Mouse (Mus musculus): ENCODE data around the gene Spaca7. TPM values are rescaled to one million over a fixed set of nuclear protein-coding genes. Genes with fewer than 3 reads are reported as not detected.
"Not testable (repeated sequence)": the region's sequence is repeated elsewhere in the genome, so short reads cannot be mapped to it uniquely, and the experiment has no call there.

The Spaca7 gene
- total RNA-seq, 2 experiments from 2014 or later: not detected

GRCm38 (mm10) chr8:12608810-12609209 is 36.0 kb downstream of the Spaca7 start:
- no peak for ATAC-seq (replicated peaks; ENCODE audit: poor library complexity)

DNA sequence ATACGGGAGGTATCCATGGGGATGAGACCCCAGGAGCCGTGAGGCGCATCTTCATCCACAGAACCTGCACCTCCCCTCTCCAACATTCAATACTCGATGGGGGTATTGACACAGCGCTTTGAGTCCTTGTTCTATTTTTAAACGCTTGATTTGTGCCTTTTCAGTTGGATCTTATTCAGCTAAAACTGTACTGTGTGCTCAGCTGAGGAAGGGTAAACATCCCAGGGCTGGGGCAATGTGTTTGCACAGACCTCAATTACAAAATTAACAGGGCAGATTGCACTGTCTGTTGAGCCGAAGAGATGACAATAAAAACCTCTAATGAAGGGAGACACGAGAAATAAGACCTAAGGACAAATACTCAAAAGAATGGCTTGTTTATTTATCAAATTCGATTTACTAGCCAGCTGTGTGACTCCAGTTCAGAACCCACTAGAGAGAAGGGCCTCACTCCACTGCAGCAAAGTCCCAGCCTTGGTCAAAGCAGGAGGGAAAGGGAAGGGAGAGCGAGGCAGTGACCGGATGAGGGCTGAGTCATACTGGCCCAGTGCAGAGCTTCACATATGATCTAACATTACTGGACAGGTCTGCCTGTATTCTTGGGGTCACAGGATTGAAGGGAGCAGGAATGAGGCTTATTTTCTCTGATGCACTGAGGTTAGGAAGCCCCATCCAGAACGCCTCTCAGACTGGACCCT is 37.1 kb downstream of the Spaca7 start:
- ATAC-seq (replicated peaks; ENCODE audit: poor library complexity): no peak

DNA sequence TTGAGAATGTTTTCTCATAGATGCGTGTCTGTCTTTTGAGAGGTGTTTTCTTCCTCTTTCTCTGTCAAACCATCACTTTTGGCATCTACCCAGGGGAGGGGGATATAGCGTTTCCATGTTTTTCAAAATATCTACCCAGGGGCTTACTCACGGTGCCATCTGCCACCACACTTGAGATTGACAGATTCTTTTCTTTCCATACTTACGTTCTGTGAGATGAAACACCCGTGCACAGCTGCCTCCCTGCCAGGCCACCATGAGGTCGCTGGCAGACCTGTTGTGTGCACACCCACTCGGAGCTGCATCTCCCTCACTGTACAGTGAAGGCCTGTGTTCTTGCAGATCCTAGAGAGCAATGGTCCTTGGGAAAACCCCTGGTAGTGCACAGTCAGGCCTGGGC is 40.4 kb downstream of the Spaca7 start:
- ATAC-seq (replicated peaks; ENCODE audit: poor library complexity): no peak

DNA sequence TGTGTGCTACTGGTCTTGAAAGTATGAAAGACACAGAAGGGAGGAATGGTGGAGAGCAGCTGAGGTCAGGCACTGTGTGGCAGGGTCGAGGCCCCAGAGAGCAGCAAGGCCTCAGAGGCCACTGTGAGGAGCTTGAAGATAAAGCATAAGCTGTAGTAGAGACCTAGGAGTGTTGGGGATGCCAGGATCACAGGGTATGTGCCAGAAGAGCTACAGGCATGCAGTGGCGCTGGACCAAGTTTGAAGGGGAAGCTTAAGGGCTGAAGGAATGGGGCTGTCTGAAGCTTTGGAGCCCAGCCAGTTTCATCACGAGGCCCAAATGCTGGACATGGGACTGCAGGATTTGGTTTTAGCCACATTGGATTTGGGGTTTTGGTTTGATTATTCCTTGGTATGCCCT is 44.5 kb downstream of the Spaca7 start:
- not testable (repeated sequence) for ATAC-seq (replicated peaks; ENCODE audit: poor library complexity)

DNA sequence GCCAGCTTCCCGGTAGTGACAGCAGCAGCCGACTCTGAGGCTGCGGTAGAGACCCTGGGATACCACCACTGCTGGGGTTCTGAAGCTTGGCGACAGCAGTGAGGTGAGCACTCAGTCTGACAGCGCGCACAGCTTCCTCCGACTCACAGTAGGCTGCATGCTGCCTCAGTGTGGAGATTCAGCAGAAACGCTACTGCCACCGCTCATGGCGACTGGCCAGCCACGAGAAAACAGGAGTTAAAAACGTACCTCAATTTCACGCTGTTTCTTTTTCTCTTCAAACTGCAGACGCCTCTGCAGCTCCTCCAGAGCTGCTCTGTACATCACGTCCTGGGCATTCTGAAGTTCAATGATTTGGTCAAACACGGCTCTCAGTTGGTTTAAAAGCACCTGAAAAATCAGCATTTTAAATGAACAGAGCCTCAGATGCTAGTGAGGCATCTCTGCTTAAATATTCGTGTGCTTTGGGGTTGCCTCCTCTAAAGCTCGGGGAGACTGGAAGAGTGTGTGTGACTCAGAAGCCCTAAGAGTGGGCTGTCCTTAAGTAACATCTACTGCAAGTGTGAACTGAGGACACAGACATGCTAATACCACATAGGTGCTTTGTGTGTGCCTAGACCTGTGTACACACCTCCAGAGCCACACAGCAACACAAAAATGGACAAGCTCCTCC is 48.9 kb downstream of the Spaca7 start:
- ATAC-seq (replicated peaks; ENCODE audit: poor library complexity): no peak

DNA sequence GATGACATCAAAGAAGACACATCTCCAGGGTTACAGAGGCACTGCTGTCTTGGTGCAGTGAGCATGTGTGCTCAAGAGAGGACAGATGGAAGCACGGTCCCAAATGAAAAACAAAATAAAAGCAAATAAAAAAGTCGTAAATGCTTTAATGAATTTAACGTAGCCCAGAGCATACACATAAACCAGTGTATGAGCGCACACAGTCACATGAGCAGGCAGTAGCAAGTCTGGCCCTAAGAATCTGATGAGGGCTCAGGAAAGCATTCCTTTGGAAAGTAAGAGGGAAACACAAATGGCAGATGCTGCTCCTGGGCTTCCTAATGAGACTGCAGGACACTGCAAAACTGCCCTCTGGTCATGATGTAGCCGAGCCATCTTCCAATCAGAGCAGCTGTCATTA is 53.1 kb downstream of the Spaca7 start:
- no peak for ATAC-seq (replicated peaks; ENCODE audit: poor library complexity)

- peak; percentile 83 for ATAC-seq (replicated peaks; ENCODE audit: poor library complexity)
These were observed 56.2 kb downstream of the Spaca7 start for GRCm38 (mm10) chr8:12629079-12629478.

- ATAC-seq (replicated peaks; ENCODE audit: poor library complexity): no peak
These were observed 62.5 kb downstream of the Spaca7 start for GRCm38 (mm10) chr8:12635366-12635765.

DNA sequence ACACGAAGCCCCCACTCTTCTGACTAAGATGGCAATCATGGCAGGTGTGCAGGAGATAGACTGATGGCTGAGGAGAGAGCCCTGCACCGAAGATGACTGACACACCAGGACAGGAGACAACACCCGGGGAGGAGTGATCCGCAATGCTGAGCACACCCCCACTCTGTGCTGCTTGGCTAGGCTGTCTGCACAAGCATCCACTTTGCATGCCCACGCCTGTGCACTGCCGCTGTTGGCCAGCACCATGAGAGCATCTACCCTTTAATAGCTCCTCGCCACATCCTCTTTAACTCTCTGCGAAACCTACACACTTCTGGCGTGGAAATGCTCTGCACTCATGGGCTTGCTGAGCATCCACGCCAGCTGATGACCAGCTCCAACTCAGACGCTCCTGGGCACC is 65.6 kb downstream of the Spaca7 start:
- no peak for ATAC-seq (replicated peaks; ENCODE audit: poor library complexity)

- ATAC-seq (replicated peaks; ENCODE audit: poor library complexity): no peak
These were observed 68.7 kb downstream of the Spaca7 start for GRCm38 (mm10) chr8:12641527-12641926.

DNA sequence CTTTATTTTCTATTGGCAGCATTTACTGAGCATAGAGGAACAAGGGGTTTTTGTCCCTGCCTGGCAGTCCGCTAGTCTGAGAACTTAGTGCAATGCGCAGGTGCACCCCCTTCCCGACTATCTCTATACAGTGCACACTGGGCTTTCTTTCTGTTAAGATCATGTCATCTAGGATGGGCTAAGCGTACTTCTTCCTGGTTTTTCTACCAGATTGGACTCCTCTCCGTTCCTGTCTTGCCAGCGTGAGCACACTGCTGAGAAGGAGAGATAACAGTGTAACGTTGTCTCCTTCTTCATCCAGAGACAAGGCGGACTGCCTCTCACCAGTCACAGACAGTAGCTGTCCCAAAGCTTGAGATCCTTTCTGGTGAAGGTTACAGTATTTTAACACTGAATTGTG is 71.5 kb downstream of the Spaca7 start:
- peak; percentile 73 for ATAC-seq (replicated peaks; ENCODE audit: poor library complexity)

GRCm38 (mm10) chr8:12644894-12645293 is 72.1 kb downstream of the Spaca7 start:
- ATAC-seq (replicated peaks; ENCODE audit: poor library complexity): peak; percentile 17; the same call in 1 of the 2 replicates

GRCm38 (mm10) chr8:12646536-12646935 is 73.7 kb downstream of the Spaca7 start:
- ATAC-seq (replicated peaks; ENCODE audit: poor library complexity): no peak

DNA sequence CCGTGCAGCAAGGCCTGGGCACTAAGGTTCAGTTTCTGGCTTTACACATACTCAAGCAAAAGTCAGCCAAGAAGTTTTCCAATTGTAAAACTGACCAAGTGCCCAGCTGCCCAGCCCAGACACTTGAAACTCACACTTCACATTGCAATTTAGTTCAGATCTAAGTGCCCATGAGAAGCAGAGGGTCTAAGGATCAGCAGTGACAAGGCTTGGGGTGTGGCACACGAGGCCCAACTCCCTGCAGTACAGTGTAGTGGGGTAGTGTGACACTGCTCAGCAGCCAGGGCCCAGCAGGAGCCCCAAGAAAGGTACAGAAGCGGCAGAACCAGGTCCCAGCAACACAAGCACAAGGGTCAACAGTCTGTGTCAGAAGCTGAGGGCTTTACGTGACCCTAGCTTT is 76.1 kb downstream of the Spaca7 start:
- no peak for ATAC-seq (replicated peaks; ENCODE audit: poor library complexity)

Other genes with a start within 250 kb of the Spaca7 start
- not detected in 2 replicates for gene Sox1, start 177.7 kb upstream of the Spaca7 start, total RNA-seq (2015)
- gene Sox1, start 177.7 kb upstream of the Spaca7 start, total RNA-seq (2017): not detected in 2 replicates
- 46.9 and 56.7 TPM in 2 replicates for gene Tubgcp3, start 99.2 kb downstream of the Spaca7 start, total RNA-seq (2015)
- gene Tubgcp3, start 99.2 kb downstream of the Spaca7 start, total RNA-seq (2017): 53.9 and 54.7 TPM in 2 replicates
- gene Atp11a, start 184.0 kb downstream of the Spaca7 start, total RNA-seq (2015): 14.5 and 17.1 TPM in 2 replicates
- 15.9 and 16.0 TPM in 2 replicates for gene Atp11a, start 184.0 kb downstream of the Spaca7 start, total RNA-seq (2017)